ENCODE assay signal across 12 mouse cellular contexts in genomic region chr7:35258294-35258693, GRCm38 (mm10). TPM values are rescaled to one million over a fixed set of nuclear protein-coding genes. Genes with fewer than 3 reads are reported as not detected.
"Had no signal": no experiment of that assay in that cellular context is flagged by ENCODE, and none has a peak within 500 bp of the region (broad histone marks: within the 10 kb centered on the region; RNA-seq: fewer than 3 reads in every experiment).

No protein-coding gene starts in this region.

- H3K27me3 ChIP-seq: limb, embryonic 12.5 days; midbrain, embryonic 15.5 days had no signal

- ATAC-seq: intestine, postnatal 0 days; liver, postnatal 0 days; midbrain, embryonic 15.5 days had no signal

- DNase-seq: liver; liver, embryonic 13.5 days; liver, postnatal 0 days; thymus, postnatal 4 days had no signal

- H3K4me1 ChIP-seq: limb, embryonic 12.5 days; liver, embryonic 13.5 days; midbrain, embryonic 15.5 days; neural tube, embryonic 12.5 days had no signal

- H3K4me2 ChIP-seq: limb, embryonic 12.5 days; liver, embryonic 13.5 days; midbrain, embryonic 11.5 days; midbrain, embryonic 15.5 days; neural tube, embryonic 12.5 days had no signal

- H3K36me3 ChIP-seq: limb, embryonic 12.5 days; liver, embryonic 13.5 days; midbrain, embryonic 15.5 days; neural tube, embryonic 12.5 days had no signal

- H3K4me3 ChIP-seq: limb, embryonic 12.5 days; liver, embryonic 13.5 days; megakaryocyte, embryonic 14.5 days; midbrain, embryonic 15.5 days; neural tube, embryonic 12.5 days had no signal

- H3K9ac ChIP-seq: limb, embryonic 12.5 days; liver, embryonic 13.5 days; liver, postnatal 0 days; midbrain, embryonic 15.5 days; neural tube, embryonic 12.5 days had no signal

- H3K27ac ChIP-seq: limb, embryonic 12.5 days; liver, embryonic 13.5 days; macrophage; midbrain, embryonic 15.5 days; neural tube, embryonic 12.5 days; stomach, postnatal 0 days had no signal

- H3K9me3 ChIP-seq: limb, embryonic 12.5 days; liver, embryonic 13.5 days; midbrain, embryonic 15.5 days; neural tube, embryonic 12.5 days had no signal

RNA-seq across cellular contexts. Expression of gene Lrp3, which starts 43.0 kb away (rescaled TPM):
- polyA plus RNA-seq: macrophage had no signal
